Mouse (Mus musculus): ENCODE data around the gene Tex46.

The Tex46 gene

GRCm38 (mm10) chr4:136610387-136610856, at the start of gene Tex46:
Gene Tex46 (plus strand): TSS chr4:136610437.
- DNase-seq (ENCODE audit: low spot score in 2 of 2) = no peak

DNA sequence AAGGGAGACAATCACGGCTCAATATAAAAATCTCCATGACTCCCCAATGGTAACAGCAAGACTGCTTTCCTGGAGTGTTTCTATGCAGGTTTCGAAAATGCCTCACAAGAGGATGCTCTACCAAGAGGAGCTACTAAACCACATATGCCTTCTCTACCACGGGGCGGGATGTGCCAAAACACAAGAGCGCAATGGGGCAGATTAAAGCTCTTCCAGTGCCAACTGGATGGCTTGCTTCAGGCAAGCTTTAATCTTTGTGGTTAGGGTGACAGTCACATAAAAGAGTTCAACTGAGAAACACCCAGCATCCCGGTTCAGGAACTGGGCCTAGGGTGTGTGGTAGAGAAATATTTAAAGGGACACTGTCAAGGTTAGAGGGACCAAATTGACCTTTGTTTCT, 47.5 kb upstream of the Tex46 start:
- no peak for DNase-seq (ENCODE audit: low spot score in 2 of 2)

DNA sequence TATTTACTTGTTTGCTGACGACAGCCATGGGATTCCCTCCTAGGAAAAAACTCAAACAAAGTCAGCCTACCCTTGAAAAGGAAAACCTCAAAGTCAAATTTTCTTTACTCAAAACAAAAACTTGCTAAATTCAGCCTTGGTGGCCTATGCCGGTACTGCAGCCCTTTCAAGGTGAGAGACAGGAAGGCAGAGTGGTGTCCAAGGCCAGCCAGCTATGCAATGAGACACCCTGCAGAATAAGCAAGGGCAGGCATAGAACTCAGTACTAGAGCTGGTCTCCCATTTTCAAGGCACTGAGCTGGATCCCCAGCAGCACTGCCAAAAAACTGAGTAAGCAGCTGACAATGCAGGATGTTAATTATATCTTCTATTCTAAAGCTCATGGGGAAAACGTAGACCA, 41.6 kb upstream of the Tex46 start:
- DNase-seq (ENCODE audit: low spot score in 2 of 2) = no peak

DNA sequence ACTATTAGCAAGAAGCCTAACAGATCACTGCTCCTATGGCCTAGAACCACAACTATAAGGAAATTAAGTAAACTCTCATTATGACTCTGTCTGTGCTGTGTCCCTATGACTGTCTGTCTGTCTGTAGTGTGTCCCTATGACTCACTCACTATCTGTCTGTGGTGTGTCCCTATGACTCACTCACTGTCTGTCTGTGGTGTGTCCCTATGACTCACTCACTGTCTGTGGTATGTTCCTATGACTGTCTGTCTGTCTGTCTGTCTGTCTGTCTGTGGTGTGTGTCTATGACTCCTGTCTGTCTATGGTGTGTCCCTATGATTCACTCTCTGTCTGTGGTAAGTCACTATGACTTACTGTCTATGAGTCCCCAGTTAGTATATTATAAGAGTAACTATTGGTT, 40.2 kb upstream of the Tex46 start:
- DNase-seq (ENCODE audit: low spot score in 2 of 2) = no peak

DNA sequence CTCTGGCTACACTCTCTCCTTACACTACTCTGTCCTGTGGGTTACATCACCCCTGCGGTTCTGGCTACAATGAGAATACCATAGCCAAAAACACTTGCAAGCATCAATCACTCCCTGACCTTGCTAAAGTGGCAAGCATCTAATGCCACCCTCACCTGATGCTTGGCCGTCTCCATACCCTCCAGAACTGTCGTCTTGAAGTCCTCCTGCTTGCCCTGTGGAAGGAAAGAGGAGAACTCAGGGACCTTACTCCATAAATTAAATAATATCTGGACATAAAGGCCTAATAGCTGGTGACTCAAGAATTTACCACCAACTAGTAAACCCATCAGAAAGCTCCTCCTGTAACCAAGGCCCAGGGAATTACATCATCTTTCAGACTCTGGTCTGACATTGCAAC, 28.4 kb upstream of the Tex46 start:
- no peak for DNase-seq (ENCODE audit: low spot score in 2 of 2)

DNA sequence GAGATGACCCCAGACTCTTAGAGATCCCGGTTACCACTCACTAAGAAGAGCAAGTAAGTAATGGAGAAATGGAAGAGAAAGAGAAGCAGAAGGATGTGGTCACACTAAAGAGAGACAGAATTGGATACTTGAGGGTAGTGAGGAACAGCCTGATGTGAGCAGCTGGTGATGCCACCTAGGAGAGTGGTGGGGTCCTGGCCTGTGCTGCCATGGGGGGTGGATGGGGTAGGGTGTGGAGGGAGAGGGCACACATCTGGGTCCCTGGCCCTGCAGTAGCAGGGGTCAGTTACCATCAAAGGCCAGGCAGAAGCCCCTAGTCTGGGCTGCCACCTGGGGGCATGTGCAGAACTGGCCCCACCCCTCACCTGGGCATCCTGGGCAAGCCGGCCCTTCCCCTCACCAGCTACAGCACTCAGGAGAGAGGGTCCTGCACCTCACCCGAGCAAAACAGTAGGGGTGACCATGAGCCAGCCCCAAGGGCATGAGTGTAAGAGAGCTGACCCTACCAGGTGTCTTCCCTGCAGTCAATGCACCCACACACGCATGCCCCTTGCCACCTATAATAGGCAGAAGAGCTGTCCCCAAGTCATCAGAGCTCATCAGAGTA, 22.9 kb upstream of the Tex46 start:
- DNase-seq (ENCODE audit: low spot score in 2 of 2) = no peak

DNA sequence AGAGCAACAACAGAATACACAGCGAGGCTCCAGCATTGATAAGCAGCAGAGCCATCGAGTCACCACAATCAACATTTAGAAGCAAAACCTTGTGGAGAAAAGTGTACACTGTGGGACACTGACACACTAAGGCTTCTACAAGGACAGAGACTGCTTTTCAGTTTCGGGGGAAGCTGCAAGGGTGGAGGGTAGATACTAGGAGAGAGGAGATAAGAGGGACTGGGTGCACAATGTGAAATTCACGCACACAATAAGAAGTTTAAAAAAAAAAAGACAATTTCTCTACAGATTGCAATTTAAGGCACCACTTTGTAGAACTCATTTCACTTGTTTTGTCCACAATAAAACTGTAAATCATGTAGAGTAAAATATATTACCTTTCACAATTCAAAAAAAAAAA, 22.2 kb upstream of the Tex46 start:
- DNase-seq (ENCODE audit: low spot score in 2 of 2) = no peak

DNA sequence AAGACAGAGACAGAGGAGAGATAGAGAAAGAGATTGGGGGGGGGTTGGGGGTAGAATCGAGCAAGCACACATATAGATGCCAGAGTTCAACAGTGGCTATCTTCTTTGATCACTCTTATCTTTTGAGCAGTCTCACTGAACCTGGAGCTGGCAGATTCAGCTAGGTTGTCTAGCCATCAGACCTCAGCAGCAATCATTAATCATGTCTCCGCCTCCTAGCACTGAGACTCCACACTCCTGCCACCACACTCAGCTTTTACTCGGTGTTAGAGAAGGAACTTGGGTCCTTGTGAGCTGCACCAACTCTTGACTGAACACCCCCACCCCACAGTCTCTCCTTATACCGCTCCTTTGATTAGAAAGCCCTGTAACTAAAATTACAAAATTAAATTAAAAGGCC, 18.1 kb upstream of the Tex46 start:
- no peak for DNase-seq (ENCODE audit: low spot score in 2 of 2)

DNA sequence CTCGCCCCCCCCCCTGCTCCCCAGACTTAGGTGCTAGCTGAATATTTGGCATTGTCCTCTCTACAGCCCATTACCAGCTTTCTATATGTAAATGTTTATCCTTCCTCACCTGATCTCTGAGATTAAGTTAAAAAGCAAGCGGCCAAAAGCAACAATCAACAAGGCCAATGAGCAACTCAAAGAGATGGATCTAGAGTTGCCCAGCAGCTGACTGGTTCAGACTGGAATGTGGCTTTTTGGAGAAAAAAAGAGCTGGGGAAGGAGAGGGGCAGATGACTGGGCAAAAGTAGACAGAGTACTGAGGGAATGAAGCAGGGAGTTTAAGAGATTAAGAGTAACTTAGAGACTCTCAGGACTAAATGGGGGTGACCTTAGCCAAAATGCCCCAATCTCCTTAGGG, 16.2 kb upstream of the Tex46 start:
- no peak for DNase-seq (ENCODE audit: low spot score in 2 of 2)

- no peak for DNase-seq (ENCODE audit: low spot score in 2 of 2)
Measured at GRCm38 (mm10) chr4:136595221-136595620, 15.0 kb upstream of the Tex46 start.

DNA sequence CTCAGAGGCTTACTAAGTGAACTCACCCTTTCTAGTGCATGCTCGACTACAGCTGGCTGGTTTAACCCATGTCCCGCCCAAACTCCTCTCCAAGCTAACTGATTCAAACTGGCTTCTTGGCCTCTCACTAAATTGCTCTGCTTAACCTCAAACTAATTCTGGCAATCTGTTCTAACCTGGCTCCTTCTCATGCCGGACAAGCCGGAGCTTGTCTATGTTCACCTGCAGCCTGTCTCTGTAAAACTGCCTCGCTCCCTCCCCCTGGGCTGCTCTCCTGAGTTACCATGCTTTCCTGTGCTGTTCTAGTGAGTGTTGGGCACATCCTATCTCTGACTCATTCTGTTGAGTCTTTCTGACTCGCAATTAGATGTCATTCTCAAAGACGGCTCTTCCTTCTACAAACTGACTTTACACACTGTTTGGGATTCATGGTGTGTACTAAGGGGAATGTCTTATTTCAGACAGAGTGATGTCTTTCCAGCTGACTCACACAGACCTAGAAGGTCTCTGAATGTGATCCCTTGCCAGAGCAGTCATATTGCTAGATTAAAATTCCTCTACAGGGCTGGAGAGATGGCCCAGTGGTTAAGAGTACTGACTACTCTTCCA, 11.9 kb upstream of the Tex46 start:
- DNase-seq (ENCODE audit: low spot score in 2 of 2) = no peak

DNA sequence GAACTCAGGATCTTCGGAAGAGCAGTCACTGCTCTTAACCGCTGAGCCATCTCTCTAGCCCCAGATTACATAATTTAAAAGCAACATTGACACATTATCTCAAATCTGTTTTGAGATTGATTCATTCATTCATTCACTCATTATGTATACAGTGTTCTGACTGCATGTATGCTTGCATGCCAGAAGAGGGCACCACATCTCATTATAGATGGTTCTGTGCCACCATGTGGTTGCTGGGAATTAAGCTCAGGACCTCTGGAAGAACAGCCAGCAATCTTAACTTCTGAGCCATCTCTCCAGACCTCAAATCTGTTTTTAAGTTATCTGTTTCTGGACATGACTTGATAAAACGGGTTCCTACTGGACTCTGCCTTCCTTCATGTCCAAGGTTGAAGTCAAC, 10.4 kb upstream of the Tex46 start:
- no peak for DNase-seq (ENCODE audit: low spot score in 2 of 2)

DNA sequence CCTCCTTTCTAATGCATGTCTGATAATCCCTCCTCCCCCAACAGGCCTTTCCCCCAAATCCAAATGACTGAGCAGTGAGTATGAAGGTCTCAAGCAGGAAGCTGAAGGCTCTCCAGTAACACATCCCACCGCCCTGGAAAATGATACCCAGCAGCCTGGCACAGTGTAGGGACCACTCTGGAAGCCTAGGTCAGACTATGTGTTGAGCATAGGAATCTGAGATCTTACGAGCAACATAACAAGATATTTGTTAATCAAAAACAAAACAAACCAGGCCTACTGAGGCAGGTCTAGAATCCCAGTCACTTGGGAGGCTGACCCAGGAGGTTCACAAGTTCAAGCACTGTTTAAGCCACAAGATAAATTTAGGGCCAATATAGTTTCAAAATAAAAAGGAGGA, 9.7 kb upstream of the Tex46 start:
- no peak for DNase-seq (ENCODE audit: low spot score in 2 of 2)

- peak; percentile 41 to 62 for DNase-seq (ENCODE audit: low spot score in 2 of 2)
Measured at GRCm38 (mm10) chr4:136601476-136601875, 8.8 kb upstream of the Tex46 start.

GRCm38 (mm10) chr4:136602018-136602554, 8.2 kb upstream of the Tex46 start:
- DNase-seq (ENCODE audit: low spot score in 2 of 2) = peak; percentile 30 to 37

DNA sequence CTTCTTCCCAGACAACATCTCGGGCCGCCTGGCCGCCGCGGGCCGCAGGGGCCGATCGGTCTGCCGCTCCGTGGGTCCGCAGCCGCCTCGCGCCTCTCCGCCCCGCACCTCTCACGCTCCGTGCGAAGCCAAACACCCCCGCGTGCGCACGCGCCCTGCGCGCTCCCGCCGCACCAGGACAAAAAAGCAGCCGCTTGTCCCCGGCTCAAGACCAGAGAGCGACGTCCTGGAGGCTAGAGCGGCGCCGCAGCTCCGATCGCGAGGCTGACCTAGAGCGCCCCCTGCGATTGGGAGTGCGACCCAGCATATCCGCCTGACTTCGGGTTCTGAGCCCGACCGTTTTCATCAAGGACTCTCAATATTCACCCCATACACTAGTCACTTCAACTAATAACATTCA, 7.7 kb upstream of the Tex46 start, which contains the start of gene Kdm1a:
Gene Kdm1a, minus strand, starts transcription at position 156 of the 400 bp plus-strand sequence.
- DNase-seq (ENCODE audit: low spot score in 2 of 2) = peak; percentile 95 to 96

GRCm38 (mm10) chr4:136605756-136606485, 4.3 kb upstream of the Tex46 start:
- DNase-seq (ENCODE audit: low spot score in 2 of 2) = no peak

- DNase-seq (ENCODE audit: low spot score in 2 of 2) = no peak
Measured at GRCm38 (mm10) chr4:136613657-136614056, 3.4 kb downstream of the Tex46 start.

DNA sequence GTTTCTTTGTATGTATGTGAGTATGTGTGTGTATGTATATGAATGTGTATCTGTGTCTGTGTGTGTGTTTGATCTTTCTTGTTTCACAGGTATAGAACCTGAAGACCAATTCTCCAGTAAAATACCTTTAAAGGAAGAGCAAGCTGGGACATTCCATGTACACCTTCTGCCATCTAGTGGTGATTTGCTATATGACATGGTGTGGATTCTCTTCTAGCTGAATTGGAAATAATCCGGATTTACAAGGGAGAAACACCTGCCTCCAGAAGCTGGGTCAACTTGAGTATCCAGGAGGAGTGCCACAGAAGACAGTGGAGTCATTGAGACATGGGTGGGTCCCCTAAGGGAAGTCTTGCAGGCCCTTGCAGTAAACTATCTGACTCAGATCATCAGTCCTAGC, 11.1 kb downstream of the Tex46 start:
- DNase-seq (ENCODE audit: low spot score in 2 of 2) = peak; percentile 18 to 64

GRCm38 (mm10) chr4:136621956-136622355, 11.7 kb downstream of the Tex46 start:
- DNase-seq (ENCODE audit: low spot score in 2 of 2) = no peak

DNA sequence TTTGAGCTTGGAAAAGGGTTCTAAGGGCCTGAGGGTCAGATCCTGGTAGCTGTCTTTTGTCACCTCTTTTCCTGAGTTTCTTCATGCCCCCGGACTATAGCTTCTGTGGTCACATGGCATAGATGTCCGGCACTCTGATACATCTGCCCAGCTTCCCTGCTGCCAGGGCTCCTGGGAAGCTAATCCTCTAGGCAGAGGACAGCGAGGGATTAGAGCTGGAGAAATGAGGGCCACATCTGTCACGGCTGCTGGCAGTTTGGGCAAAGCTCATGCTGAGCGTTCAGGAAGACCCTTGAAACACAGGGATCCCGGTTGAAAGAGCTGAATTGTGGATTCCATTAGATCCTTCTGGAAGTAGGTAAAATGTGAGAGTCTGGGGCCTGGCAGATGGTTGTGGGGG, 12.2 kb downstream of the Tex46 start, which contains the start of gene Lactbl1:
Gene Lactbl1, plus strand, starts transcription at position 234 of the 400 bp plus-strand sequence.
- DNase-seq (ENCODE audit: low spot score in 2 of 2) = no peak

GRCm38 (mm10) chr4:136626590-136626989, 16.4 kb downstream of the Tex46 start:
- DNase-seq (ENCODE audit: low spot score in 2 of 2) = no peak

All from frontal cortex, postnatal 36 days (tissue).